Mouse (Mus musculus): Measurements from ENCODE around the gene Rab27a. TPM values are rescaled to one million over a fixed set of nuclear protein-coding genes. Genes with fewer than 3 reads are reported as not detected.

Rab27a gene
- polyA plus RNA-seq (2015; fragmentation: Illumina TruSeq; extraction: RNeasy Lipid Tissue Mini Kit (QIAGEN cat#74804); ENCODE audit: insufficient read depth, low read depth, low replicate concordance): 9.7 TPM

DNA sequence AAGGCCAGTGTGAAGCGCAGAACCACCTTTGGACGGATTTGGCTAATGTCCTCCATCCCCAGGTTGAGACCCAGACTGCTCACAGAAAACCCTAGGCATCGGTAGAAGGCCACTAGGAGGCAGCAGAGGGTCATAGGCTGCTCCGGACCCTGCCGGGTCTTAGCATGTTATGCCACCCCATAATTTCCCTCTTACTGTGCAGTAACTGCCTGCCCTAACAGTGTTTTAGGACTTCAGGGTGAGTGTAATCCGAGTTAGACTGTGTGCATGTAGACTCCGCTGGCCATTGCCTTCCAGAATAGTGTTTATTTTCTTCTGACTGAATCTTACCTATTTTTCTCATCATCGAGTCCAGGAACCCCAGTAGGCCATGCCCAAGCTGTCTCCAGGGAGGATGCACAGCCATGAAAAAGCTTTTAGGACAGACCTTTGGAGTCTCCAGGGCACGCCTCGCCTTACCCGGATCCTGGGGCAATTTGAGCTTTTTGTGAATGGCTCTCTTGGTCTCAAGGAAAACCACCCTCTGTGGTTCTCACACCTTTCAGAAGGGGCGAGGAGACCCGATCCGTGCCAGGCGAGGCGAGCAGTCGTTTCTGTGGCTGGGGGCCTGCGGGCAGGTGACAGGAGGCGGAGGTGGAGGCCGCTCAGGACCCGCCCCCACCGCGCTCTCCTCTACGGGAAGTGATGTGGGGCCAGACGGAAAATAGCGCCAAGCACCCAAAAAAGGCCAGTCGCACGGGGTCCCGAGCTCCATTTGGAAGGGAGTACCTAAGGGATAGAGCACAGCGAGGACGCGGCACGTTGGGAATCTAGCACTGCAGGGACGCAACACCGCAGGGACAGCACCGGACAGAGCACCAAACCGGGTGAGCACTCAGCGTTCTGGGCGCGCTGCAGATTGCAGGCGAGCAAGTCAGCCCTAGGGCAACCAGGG lies at the start of gene Rab27a:
TSS of gene Rab27a (plus strand) at position 709 of the 934 bp plus-strand sequence.

DNA sequence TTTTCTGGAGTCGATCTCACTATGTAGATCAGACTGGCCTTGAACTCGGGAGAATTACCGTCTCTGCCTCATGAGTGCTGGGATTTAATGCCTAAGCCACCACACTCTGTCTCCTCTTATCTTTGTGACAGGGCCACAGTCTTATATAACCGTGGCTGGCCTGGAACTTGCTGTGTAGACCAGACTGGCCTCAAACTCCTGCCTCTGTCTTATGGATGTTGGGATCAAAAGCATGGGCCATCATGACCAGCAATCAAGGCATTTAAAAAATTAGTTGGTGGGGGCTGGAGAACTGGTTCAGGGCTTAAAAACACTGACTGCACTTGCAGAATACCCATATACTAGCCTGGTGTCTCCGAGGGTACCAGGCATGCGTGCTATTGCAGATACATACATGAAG lies 4.6 kb upstream of the Rab27a start, which contains the start of gene Pigb:
TSS of gene Pigb (minus strand) at position 299 of the 400 bp plus-strand sequence.

DNA sequence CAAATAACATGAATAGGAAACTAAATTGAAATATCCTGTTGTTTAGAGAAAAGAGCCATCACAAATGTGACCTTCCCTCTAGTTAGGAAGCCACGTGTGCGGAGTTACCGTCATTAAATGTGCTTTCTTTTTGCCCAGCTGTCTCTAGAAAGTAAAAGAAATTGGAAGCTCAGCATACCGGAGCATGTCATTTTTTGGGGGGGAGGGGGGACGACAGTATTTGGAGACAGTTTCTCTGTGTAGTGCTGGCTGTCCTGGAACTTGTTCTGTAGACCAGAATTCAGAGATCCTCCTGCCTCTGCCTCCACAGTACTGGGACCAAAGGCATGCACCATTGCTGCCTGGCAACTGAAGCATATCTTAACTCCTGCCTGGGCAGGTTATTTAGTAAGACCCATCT lies 56.9 kb downstream of the Rab27a start, which contains the start of gene Khdc3:
TSS of gene Khdc3 (plus strand) at position 301 of the 400 bp plus-strand sequence.

DNA sequence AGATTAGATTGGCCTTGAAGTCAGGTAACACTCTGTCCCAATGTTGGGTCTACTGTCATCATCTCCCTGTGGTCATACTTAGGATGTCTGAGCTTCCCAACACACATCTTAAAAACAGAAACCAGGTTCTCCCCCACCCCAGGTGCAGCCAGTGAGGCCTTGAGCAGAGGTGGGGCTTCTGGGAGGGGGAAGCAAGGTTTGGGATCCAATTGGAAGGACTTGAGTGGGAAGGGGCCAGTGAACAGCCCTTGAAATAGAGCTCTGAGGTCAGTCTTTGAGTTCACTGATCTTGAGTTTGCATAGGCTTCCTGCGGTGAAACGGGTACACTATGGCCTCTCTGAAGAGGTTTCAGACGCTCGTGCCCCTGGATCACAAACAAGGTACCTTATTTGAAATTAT lies 57.5 kb downstream of the Rab27a start, which contains the start of gene Gm20509:
TSS of gene Gm20509 (plus strand) at position 290 of the 400 bp plus-strand sequence.

DNA sequence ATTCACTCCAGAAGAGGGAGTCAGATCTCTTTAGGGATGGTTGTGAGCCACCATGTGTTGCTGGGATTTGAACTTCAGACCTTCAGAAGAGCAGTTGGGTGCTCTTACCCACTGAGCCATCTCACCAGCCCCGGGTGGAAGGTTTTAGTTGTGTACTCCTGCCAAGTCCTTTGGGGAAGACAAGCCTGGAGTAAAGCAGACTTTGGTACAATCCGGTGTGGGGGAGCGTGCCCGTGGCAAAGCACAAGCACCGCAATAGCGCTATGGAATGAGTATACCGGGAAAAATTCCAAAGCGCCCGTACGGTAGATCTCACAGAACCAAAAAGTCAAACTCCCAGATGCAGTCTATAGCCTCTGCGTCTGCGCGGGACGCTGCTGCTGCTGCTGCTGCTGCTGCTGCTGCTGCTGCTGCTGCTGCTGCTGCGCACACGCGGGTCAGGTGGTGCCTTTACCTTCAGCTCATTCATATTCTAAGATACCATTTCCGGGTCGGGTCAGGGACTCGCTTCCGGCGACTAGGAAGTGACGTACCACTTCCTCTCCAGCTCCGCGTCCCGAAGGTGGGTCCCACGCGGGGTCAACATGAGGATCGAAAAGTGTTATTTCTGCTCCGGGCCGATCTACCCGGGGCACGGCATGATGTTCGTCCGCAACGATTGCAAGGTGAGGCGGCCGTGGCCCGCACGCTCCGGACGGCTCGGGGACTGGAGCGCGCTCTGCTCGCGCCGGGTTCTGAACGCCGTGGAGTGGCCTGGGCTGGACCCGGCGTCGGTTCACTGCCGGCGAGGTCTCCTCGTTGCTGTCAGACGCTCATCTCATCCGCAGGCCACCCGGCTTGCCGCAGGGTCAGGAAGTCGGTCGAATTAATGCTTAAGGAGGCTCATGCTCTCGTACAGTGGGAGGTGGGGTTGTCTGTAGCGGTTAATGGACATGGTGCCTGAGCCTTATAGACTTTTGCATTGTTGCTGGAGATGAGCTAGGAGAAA lies 68.6 kb downstream of the Rab27a start, which contains the start of gene Rsl24d1:
TSS of gene Rsl24d1 (plus strand) at position 508 of the 988 bp plus-strand sequence.

Other genes with a start within 250 kb of the Rab27a start
- 0.11 TPM for gene Prtg, start 238.0 kb upstream of the Rab27a start, polyA plus RNA-seq (2015; fragmentation: Illumina TruSeq; extraction: RNeasy Lipid Tissue Mini Kit (QIAGEN cat#74804); ENCODE audit: insufficient read depth, low read depth, low replicate concordance)
- 0.59 TPM for gene Pygo1, start 119.2 kb upstream of the Rab27a start, polyA plus RNA-seq (2015; fragmentation: Illumina TruSeq; extraction: RNeasy Lipid Tissue Mini Kit (QIAGEN cat#74804); ENCODE audit: insufficient read depth, low read depth, low replicate concordance)
- gene Dyx1c1, start 86.1 kb upstream of the Rab27a start, polyA plus RNA-seq (2015; fragmentation: Illumina TruSeq; extraction: RNeasy Lipid Tissue Mini Kit (QIAGEN cat#74804); ENCODE audit: insufficient read depth, low read depth, low replicate concordance): not detected
- gene Gm44503, start 86.0 kb upstream of the Rab27a start, polyA plus RNA-seq (2015; fragmentation: Illumina TruSeq; extraction: RNeasy Lipid Tissue Mini Kit (QIAGEN cat#74804); ENCODE audit: insufficient read depth, low read depth, low replicate concordance): not detected
- 2.7 TPM for gene Ccpg1os, start 59.5 kb upstream of the Rab27a start, polyA plus RNA-seq (2015; fragmentation: Illumina TruSeq; extraction: RNeasy Lipid Tissue Mini Kit (QIAGEN cat#74804); ENCODE audit: insufficient read depth, low read depth, low replicate concordance)
- 47.7 TPM for gene Ccpg1, start 59.4 kb upstream of the Rab27a start, polyA plus RNA-seq (2015; fragmentation: Illumina TruSeq; extraction: RNeasy Lipid Tissue Mini Kit (QIAGEN cat#74804); ENCODE audit: insufficient read depth, low read depth, low replicate concordance)
- gene Pigb, start 4.5 kb upstream of the Rab27a start, polyA plus RNA-seq (2015; fragmentation: Illumina TruSeq; extraction: RNeasy Lipid Tissue Mini Kit (QIAGEN cat#74804); ENCODE audit: insufficient read depth, low read depth, low replicate concordance): 2.5 TPM
- 0.50 TPM for gene Khdc3, start 57.0 kb downstream of the Rab27a start, polyA plus RNA-seq (2015; fragmentation: Illumina TruSeq; extraction: RNeasy Lipid Tissue Mini Kit (QIAGEN cat#74804); ENCODE audit: insufficient read depth, low read depth, low replicate concordance)
- gene Gm20509, start 57.6 kb downstream of the Rab27a start, polyA plus RNA-seq (2015; fragmentation: Illumina TruSeq; extraction: RNeasy Lipid Tissue Mini Kit (QIAGEN cat#74804); ENCODE audit: insufficient read depth, low read depth, low replicate concordance): not detected
- gene Rsl24d1, start 68.6 kb downstream of the Rab27a start, polyA plus RNA-seq (2015; fragmentation: Illumina TruSeq; extraction: RNeasy Lipid Tissue Mini Kit (QIAGEN cat#74804); ENCODE audit: insufficient read depth, low read depth, low replicate concordance): 9.4 TPM

All from pancreas, adult 10 weeks (tissue).